Mouse (Mus musculus) kidney, adult 8-10 months (tissue): Measurements from ENCODE around the gene Lmo7.

Experiments
- DNase-seq, 2 experiments: peaks; one replicate each; pipeline ENCODE4 v3.0.0; 2022

Lmo7 gene

GRCm38 (mm10) chr14:101951107-101951506 lies 221.3 kb downstream of the Lmo7 start:
- peak; percentile 38 to 70 for DNase-seq

- DNase-seq, result no peak
These were observed 224.2 kb downstream of the Lmo7 start for GRCm38 (mm10) chr14:101953793-101954468.

- DNase-seq, result no peak
These were observed 234.6 kb downstream of the Lmo7 start for GRCm38 (mm10) chr14:101964381-101964780.

- DNase-seq, result no peak
These were observed 235.2 kb downstream of the Lmo7 start for GRCm38 (mm10) chr14:101964956-101965355.

GRCm38 (mm10) chr14:101972764-101973163 lies 243.0 kb downstream of the Lmo7 start:
- DNase-seq, result no peak

- DNase-seq, result no peak
These were observed 243.4 kb downstream of the Lmo7 start for GRCm38 (mm10) chr14:101973171-101973570.

GRCm38 (mm10) chr14:101976021-101976685 lies 246.4 kb downstream of the Lmo7 start:
- no peak for DNase-seq
